Mouse (Mus musculus): ENCODE measurements at regions not wholly inside any gene's neighbourhood (a gene's known extent, or its start where the extent isn't known, plus 50 kb on each side); places are given as distances from the start of the nearest gene placed in this dataset.

DNA sequence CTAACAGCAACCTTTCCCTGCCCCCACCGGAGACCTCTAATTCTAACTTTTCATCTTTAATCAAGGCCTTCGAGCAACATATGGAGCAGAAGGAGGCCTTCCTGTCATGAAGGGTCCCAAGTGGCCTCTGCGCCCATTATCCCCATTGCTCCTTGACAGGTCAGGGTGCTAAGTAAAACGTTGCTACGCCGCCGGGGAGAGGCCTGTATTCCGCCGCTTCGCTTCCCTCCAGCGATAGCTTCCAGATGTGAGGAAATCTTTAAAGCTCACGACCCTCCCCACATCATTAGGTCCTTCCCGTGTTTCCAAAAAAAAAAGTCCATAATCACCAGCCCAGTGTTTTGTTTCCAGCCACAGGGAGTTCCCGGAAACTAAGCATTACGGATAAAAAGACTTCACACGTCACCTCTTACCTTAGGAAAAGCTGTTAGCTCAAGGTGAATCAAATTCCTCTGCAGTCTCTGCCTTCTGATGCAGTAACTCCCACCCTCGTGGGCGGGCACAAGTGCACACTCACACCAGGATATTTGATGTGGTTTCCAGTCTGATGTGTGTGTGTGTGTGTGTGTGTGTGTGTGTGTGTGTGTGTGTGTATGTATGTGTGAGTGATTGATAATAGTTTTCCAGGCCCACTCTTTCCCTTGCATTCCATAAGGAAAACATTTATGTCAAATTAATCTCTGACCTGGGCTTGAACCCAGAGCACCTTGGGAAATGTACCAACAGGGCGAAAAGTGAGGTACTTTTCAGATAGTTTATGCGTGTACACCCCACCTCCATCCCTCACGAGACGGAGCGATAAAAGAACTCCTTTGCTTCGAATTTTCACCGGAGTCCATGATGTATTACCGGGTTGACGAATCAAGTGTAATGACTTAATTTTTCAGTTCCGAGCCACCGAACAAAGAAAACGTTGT is 107.5 kb downstream of the Gm45692 start:
- no peak for DNase-seq (ENCODE audit: low spot score in 2 of 2)

DNA sequence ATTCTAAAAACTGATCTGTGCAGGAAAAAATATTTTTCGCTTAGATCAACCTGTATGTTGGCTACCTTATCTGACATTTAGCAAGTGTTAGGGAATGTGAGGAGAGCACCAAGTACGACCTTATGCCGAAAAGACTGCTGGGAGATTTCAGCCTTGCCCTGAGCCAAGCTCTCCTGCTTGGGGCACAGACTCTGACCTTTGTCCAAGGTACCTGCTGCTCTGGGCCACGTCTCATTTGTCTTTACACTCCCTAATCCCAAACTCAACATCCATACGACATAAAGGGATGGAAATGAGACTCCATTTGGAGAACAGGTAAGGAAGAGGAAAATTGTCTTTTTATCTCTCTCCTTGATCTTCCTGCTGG is 108.2 kb downstream of the Gm45692 start:
- DNase-seq (ENCODE audit: low spot score in 2 of 2) = no peak

DNA sequence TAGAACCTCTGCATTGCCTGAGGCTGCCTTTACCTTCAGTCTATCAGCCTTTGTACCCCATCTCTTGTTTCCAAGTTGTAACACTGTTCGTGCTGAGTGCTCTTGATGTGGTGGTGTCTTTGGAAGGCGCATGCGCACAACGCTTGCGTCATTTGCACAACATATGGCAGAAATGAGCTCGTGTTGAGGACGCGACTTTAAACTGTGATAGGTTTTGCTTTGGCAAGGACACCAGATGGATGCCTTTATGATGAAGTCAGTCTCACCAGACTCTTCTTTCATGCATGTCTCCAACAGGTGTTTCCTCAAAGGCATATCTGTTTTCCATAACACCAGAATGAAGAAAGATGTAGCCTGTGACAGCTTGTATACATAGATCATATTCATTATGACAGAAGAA is 110.2 kb downstream of the Gm45692 start:
- DNase-seq (ENCODE audit: low spot score in 2 of 2) = no peak

DNA sequence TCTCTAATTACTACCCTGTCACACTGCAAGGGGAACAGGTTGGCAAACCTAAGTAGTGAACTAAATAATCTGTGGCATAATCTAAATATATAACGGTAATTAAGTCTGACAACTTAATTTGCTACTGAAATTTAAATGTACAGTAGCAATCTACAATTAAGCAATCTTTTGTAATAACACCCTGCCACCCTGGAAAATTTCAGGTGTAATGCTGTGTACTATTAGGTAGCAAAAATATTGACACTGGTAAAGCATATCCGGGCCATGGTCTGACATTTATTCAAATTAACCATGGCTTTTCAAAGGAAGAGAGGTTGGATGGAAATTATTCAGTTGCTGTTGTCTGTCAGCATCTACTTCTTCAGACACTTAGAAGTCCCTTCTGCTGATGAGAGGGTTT is 119.7 kb downstream of the Gm45692 start:
- no peak for DNase-seq (ENCODE audit: low spot score in 2 of 2)

DNA sequence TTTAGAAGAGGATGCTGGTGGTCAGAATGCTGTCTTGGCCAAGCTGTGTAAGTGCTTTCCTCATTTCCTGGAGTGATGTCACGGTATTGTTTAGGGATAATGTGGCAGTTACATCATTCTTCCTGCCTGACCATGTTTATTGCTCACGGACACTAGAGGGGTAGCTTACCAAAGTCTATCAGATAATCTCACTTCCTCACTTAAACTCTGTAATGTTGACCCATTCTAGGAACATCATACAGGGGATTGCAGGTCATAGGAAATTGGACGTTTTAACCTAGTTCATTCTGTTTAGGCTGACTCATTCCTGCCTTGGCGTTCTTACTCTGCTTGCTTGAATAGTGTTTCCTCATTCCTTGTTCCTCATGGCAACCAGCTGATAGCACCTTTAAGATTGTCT is 120.3 kb downstream of the Gm45692 start:
- DNase-seq (ENCODE audit: low spot score in 2 of 2) = no peak

DNA sequence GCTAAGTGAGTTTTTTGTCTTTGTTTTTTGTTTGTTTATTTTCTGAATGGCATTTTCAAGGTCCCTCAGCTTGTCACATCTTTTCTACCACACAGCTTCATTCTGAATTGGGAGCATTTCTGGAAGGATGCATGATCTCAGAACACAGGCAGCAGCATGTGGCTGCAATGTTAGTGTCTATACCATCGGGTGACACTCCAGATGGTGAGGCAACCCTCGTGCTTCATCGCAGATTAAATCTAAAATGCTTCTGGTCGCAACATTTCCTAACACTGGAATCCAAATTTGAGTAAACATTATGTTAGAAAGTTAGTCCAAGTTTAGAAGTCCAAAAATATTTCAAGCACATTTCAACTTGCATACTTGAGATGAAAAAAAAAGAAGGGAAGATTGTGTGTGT is 124.4 kb downstream of the Gm45692 start:
- DNase-seq (ENCODE audit: low spot score in 2 of 2) = no peak

DNA sequence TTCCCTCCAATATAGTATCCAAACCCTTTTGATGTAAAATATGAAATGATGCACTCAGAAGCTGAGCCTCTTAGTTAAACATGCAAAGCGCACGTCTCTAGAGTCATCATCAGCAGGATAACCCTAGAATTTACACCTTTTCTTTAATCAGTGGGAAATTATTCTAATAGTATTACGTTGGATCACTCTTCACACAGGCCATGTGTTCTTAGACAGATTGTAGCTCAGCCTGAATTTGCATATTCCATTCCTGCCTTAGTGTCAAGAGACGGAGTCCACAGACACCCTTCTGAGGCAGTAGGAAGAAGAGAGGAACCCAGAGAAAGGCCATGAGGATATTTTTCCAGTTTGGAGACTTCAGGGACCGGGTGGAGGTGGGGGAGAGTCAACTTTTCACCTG is 125.0 kb downstream of the Gm45692 start:
- no peak for DNase-seq (ENCODE audit: low spot score in 2 of 2)

DNA sequence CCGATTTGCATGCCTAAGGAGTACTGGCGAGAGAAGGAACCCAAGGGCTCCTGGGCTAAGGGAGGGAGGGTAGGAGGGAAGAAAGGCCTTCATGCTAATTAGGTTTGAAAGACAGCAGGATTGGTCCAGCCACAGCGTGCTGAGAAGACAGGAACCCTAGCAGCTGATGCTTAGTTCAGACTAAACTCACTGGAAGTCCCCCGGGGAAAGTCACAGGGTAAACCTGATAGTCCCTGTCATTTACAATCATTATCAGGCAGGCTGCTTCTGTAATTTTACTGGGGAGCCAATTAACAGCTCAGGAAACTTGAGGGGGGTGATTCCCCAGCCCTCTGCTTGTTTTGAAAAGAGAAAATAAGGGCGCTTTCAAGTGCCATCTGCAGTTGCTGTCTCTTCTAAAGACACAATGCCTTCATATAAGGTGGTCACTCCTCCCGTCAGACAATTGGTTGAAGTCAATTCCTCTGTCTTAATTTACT is 135.9 kb downstream of the Gm45692 start:
- no peak for DNase-seq (ENCODE audit: low spot score in 2 of 2)

DNA sequence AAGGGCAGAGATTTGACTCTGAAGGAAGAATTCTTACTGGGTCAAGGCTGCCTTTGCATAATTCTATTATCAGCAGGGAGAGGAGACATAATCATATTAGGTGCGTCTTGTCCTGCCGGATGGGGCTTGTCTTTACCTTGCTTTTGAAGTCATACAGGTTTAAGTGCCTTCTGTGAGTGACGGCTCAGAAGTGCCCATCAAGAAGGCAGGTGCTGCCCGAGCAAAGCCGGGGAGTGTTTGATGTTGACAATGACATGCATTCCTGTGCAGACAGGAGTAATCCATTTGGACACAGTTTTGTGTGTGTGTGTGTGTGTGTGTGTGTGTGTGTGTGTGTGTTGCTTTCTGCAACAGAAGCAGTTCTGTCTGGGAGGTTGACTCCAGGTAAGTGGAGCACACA is 141.0 kb downstream of the Gm45692 start:
- DNase-seq (ENCODE audit: low spot score in 2 of 2) = no peak

DNA sequence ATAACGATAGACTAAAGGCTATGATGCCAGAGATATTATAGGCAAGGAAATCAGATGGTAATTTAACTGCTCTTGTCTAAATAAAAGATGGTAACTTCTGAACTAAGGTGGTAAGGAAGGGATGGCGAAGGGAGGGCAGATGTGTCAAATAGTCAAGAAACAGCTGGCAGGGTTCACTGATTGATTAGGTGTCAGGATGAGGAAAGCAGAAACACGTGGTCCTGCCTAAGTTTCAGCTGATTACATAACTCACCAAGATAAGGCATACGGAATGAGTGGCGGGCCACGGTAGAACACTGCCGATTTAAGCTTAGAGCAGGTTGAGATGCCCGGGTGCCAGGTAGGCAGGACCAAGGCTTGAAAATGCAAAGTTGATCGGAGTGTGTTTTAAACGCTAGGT is 143.2 kb downstream of the Gm45692 start:
- DNase-seq (ENCODE audit: low spot score in 2 of 2) = no peak

DNA sequence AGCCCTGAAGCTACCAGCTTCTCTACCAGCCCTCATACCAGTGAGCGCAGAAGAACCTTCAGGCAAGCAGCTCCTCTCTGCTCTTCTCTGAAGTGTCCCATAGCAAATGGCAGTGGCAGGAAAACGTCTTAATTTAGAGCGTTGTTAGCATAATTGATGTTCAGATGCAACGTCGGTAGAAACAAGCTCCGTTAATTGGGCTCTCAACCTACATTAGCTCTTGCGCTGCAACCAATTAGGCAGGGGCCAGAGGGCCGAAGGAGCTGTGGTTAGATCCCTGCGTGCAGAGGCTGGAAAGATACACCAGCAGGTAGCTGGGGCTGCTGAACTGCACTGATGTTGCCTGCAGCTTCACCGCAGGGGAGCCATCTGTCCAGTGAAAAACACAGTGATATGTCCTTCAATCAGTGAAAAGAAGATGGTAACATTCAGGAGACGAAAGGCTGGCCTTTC is 145.6 kb downstream of the Gm45692 start:
- no peak for DNase-seq (ENCODE audit: low spot score in 2 of 2)

DNA sequence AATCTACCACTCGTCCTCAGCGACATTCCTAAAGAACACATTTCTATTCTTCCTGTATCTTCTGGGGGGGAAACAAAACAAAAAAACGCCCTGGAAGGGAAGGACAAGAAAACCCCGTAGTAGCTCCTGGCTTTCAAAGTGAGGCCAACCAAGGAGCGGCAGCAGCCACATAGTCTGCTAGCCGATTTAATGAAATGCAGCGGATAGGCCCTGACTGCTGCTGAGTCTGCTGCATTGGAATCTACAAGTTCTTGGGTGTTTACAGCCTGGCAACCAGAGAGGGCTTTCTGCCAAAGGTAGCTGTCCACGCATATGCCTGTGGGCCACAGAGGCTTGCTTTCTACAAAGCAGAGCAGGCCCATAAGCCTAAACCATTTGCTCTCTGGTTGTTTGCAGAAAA is 146.0 kb downstream of the Gm45692 start:
- no peak for DNase-seq (ENCODE audit: low spot score in 2 of 2)

DNA sequence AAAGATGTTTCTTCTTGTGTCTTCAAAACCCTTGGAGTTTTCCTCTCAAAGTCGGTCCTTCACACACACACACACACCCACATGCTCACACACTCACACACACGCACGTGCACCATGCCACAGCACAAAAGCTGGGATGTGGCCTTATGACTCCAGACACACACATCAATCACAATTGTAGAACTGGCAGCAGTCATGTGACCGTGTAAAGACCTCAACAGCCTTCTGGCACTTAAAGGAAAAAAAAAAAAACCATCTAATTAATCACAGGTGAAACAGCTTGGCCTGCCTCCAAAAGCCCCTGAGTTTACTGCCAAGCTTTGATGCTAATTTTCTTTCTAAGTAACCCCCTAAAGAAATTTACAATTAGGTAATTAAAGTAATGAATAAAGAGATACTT is 147.1 kb downstream of the Gm45692 start:
- no peak for DNase-seq (ENCODE audit: low spot score in 2 of 2)

DNA sequence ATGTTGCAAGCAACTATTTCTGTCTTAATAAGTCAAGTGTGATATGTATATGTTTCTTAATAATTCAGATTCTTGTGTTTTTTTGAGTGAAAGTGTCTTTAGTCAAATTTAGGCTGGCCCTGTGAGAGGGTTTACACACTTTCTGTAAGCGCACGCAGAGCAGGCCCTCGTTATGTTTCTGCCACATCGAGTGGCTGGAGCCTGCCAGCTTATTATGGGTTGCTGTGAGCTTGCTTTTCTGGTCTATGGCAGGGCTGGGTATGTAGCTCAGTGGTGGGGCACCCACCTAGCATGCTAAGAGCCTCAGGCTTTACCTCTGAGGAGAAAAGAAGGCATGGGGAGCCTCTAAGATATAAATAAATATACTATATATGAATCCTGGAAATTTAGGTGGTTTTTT is 148.2 kb downstream of the Gm45692 start:
- no peak for DNase-seq (ENCODE audit: low spot score in 2 of 2)

DNA sequence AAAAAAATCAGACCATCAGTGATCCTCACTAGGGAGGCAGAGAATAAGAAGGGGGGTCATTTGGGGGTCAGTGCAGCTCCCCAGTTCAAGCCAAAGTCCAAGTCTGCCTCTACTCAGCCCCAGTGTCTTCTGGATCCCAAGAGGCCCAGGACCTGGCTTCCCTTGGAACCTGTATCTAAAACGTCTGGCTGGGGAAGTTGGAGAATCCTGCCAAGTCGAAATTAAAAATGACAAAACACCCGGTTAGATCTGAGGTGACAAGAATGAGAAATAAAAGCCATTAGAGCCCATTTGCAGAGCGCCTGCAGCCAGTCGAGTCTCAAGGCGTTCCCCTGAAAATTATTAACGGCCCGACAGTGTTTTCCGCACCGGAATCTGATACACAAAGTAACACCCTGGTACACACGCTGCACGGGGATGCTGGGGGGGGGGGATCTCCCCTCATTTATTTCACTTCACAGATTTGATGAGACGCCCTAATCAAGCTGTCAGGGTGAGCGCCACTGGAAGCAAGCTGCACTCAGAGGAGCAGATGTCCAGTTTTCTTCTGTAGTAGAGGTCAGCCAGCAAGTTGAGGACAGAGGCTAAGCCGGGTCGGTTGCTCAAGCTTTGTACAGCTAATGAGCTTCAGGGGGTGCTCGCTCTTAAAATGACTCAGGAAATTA is 149.5 kb downstream of the Gm45692 start:
- no peak for DNase-seq (ENCODE audit: low spot score in 2 of 2)

DNA sequence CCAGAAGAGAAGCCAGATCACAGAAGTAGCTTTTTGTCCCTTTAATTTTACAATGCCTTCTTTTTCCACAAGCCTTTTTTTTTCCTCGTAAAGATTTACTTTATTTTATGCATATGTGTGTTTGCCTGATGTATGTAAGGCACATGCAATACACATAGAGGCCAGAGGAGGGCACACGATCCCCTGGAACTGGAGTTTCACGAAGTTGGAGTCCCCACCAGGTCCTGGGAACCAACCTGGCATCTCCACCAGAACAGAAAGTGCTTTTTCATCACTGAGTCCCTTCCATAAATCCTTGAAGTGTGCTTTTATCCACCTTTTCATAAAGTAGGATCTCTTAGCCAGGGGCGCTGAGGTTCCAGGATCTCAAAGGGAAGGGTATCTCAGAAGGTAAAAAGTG is 152.8 kb downstream of the Gm45692 start:
- peak in 1 of 2 experiments; percentile 19 for DNase-seq (ENCODE audit: low spot score in 2 of 2)

DNA sequence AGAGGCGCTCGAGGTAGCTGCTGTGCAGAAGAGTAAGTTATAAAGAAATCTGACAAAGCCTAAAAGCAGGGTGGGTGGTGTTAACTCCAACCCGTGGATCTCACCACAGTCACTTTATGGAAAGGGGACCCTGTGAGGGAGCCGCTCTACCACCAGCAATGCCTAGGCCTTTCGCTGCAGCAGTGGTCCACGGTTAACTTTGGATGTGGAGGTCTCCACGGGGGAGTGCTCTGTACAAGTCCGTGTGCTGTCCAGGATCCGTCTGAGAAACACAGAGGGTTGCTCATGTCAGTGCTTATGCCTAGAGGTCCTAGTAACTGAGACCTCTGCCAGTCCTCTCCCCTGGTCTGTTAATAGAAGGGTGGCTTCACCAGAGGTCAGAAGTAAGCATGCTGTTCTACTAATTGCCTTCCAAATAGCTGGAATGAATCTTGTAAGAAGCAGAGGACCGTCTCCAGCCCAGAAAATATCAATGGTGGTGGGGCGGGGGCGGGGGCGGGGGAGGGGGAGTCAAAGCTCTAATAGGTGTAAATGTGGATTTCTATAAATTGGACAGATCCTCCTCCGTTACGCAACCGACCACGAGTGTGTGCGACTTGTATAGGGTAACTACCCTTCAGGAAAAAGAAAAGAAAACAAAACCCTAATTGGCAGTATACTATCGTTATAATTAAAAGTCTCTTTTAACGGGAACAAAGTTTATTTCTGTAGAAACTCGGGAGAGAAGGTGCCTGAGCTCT is 153.5 kb downstream of the Gm45692 start:
- no peak for DNase-seq (ENCODE audit: low spot score in 2 of 2)

DNA sequence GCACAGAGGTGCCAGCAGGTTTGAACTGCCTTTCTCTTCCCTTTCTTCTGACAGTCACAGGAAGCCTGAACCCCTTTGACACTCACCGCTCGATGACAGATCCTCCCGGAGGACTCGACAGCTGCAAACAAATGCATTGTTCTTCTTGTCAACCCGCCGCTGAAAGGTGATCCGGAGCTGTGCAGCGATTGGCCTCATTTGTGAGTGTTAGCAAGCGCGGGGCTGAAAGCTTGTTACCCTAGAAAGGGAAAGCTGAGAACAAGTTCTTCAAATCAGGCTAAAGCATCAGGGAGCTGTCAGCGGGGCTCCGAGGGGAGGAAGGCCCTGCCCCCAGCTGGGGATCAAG is 154.1 kb downstream of the Gm45692 start:
- no peak for DNase-seq (ENCODE audit: low spot score in 2 of 2)

DNA sequence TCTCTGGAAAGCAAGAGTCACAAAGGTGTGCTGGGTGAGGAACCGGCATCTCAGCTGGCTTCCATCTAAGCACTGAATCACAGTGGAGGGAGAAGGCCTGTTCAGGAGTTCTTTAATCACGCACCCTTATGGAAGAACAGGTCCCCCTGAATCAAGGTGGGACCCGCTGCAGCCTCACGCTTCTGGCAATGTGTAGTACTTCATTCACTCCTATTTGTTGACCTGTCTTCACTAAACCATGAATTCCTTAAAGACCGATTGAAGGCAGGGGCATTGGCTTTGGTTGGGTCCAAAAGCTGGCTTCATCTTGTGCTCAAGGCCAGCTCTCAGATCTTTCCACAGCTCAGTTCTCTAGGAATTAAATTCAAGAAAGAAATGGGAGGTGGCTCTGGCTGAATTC is 154.5 kb downstream of the Gm45692 start:
- no peak for DNase-seq (ENCODE audit: low spot score in 2 of 2)

DNA sequence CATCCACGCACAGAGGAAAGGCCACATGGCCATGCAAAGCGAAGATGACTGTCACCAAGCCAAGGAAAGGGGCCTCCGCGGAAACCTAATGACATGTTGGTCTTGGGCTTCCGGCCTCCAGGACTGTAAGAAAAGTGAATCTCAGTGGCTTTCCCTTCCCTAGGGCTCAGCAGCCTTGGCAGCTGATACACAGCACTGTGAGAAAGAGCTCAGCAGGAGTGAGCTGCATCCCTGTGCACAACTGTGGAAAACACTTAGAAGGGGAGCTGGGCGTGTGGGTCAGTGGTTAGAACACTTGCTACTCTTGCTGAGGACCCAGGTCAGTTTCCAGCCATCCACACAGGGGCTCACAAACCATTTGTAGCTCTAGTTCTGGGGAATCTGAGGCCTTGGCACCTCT is 155.1 kb downstream of the Gm45692 start:
- no peak for DNase-seq (ENCODE audit: low spot score in 2 of 2)

DNA sequence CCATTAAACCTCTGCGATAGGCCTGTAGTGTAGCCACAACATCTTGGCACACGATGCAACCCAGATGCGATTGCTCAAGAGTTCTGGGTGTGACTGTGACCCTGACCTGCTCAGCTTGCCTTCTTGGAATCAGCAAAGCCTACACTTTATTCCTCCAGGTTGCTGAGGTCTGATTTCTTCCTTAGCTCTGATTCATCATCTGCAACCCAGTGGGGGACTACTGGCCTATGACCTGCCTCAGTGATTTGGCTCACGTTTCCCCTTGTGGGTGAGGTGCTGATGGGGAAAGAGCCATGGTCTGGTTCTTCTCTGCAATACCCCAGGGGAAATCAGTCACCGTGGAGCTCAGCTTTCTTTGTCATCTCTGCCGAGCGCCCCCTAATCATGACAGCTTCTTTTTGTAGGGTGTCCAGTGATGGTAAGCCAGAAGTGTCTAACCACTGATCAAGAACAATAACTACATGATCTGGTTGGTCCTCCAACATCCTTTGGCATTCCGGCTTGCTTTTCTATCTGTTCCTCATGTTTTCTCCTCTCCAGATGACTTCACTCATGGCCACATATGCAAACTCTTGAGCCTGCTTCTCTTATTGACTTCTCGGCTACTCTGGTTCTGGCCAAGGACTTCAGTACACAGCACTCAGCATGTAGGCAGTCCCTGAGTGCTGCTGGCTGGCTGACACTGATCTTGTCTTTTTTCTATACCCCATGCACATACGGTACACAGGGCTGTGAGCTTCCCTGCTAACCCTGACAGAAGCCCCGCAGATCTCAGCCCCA is 163.0 kb downstream of the Gm45692 start:
- no peak for DNase-seq (ENCODE audit: low spot score in 2 of 2)

DNA sequence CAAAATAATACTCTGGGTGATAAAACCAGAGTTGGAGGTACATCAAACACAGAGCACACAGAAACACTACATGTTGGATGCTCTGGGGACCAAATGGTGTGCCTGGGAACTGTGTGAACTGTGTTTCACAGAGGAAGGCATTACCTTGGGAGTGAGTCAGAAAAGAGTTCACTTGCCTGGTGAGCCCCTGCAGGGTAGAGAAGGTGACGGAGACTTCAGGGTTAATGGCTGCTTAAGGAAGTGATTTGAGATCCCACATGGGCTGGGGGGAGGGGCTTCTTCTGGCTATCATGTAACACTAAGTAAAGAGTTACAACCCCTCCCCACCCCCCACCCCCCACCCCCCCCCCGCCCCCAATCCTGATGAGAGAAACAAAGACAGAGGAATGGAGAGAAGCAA is 164.6 kb downstream of the Gm45692 start:
- no peak for DNase-seq (ENCODE audit: low spot score in 2 of 2)

All from spleen, postnatal 10 days (tissue).